Mouse (Mus musculus) T-helper 2 cell (primary cell): ENCODE data around the gene Pnkp.
"Not testable (repeated sequence)": the region's sequence is repeated elsewhere in the genome, so short reads cannot be mapped to it uniquely, and the experiment has no call there.

Experiments
- in situ Hi-C: fragments of 300-600 bp; cut with MboI, MseI; formaldehyde crosslinking; loops from one replicate; pipeline ENCODE4 v1.15.1; 2025; ENCODE audit warnings: high pct_unique_total_duplicates

The Pnkp gene

DNA sequence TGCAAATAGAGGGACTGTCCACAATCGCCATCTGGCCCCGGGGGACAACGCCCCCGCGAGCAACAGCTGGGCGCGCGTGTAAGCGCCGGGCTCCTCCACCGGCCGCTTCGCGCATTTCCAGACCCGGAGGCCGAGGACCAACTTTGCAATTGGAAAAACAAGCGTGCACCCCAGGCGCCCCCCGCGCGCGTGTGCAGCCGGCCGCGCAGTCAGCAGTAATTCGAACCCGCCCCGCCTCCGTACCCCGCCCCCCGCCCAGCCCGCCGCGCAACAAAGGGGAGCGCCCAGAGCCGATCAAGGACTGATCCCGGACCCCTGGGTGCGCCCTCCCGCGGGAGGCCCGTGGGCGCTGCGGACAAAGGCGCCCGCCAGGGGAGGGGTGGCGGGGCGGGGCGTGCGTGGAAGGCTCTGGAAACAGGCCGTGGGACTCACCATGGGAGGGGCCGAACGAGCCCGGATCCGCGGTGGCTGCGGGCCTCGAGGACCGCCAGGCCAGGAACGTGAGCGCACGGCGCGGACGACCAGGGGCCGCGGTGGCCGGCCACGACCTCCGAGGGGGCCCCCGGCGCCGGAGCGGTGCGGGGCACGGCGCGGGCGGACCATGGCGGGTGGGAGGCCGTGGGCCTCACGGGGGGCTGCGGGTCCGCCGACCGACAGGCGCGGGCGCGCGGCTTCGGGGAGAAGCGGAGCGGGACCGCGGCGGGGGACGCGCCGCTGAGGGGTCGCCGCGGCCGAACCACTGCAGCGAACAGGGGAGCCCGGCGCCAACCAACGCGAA is 12.2 kb downstream of the Pnkp start:
- in situ Hi-C loops: no loop called here

GRCm38 (mm10) chr7:44869697-44870528 is 13.0 kb downstream of the Pnkp start, which contains the start of gene Ptov1:
Gene Ptov1 (minus strand): TSS chr7:44869788.
- in situ Hi-C loops: no loop called here

DNA sequence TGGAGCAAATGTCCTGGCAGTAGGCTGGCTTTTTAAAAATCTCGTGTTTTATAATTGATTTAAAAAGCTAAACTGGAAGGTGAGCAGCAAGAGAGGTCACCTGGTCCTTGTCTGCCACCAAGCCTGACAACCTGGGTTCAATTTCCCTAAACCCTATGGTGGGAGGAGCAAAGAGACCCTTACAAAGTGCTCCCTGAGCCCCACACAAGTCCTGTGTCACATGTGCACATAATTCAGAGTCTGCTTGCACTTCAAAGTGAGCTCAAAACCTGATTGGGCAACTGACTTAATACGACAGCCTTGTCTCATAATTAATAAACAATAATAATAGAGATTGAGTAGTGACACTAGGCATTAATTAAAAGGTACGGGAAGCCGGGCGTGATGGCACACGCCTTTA is 13.7 kb downstream of the Pnkp start:
- in situ Hi-C loops: no loop called here

DNA sequence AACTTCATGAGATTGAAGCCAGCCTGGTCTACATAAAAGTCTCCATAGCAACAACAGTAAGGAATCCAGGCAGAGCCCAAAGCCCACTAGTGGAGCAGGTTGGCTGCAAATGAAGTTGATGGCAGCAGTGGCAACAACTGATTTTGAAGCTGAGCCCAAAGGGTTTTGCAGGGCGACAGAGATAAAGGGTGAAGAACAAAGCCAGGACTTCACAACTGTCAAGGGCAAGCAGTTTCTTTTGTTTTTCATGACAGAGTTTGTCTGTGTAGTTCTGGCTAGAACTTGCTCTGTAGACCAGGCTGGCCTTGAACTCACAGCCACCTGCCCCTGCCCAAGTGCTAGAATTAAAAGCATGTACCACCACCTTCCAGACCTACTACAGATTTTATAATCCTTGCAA is 14.2 kb downstream of the Pnkp start:
- in situ Hi-C loops: no loop called here

- in situ Hi-C loops: not testable (repeated sequence)
Measured at GRCm38 (mm10) chr7:44871774-44872173, 14.8 kb downstream of the Pnkp start.

- in situ Hi-C loops: no loop called here
Measured at GRCm38 (mm10) chr7:44877833-44878232, 20.9 kb downstream of the Pnkp start.

- in situ Hi-C loops: no loop called here
Measured at GRCm38 (mm10) chr7:44883036-44883435, 26.1 kb downstream of the Pnkp start.

GRCm38 (mm10) chr7:44884637-44885036 is 27.7 kb downstream of the Pnkp start:
- in situ Hi-C loops: no loop called here

DNA sequence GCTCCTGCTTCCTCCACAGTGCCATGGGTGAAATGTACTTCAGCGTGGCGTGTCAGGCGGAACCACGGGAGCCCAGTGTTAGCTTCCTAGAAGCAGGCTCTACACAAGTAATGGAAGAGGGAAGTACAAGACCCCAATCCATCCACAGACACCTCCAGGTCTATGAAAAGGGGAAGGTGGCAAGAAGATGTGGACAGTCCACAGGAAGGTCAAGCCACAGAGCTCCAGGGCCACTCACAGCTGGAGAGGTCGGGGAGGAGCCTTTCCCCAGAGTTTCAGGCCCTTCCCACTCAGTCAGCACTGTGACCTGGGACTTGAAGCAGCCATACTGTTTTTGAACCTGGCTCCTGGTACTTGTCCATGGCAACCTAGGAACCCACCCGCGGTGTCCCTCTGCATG is 30.0 kb downstream of the Pnkp start:
- in situ Hi-C loops: no loop called here

- in situ Hi-C loops: no loop called here
Measured at GRCm38 (mm10) chr7:44888256-44889105, 31.5 kb downstream of the Pnkp start.

- in situ Hi-C loops: loop anchor here (10.0 kb wide), 1 partner anchor 335 kb away; the partner anchor contains the start of gene Nr1h2
Measured at GRCm38 (mm10) chr7:44890180-44890579, 33.2 kb downstream of the Pnkp start.

DNA sequence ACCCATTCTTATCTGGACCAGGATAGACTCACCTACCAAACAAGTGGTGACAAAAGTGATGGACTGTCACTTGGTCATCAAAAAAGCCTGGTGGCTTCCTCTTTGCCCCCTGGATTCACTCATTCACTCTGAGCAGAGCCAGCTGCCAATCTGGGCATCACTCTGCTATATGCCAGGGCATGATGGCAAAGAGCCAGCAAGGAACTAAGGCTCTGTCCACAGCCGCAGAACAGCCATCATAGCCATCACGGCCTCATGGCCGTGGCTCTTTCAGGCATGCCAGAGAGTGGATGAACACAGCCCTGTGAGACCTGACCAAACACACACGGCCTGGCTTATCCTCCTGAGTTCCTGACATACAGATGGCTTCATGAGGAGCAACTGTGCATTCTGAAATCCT is 33.8 kb downstream of the Pnkp start:
- in situ Hi-C loops: loop anchor here (10.0 kb wide), 1 partner anchor 336 kb away; the partner anchor contains the start of gene Nr1h2

DNA sequence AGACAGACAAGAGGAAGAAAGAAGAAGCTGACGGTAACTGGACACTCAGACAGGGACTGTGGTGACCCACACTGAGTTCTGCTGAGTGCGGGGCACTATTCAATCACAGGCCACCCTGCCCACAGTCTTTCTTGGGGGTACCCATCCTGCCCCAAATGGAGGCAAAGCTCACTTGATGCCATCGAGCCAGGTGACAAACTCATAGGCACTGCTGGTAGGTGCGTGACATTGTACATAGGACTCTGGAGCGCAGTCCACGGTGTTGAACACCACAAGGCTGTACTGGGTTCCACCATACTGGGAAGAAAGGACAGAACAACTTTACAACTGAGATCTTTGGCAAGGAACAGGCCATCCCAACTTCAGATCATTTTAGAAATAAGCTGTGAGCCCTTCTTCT is 34.7 kb downstream of the Pnkp start:
- in situ Hi-C loops: loop anchor here (10.0 kb wide), 1 partner anchor 337 kb away; the partner anchor contains the start of gene Nr1h2

- in situ Hi-C loops: loop anchor here (10.0 kb wide), 1 partner anchor 338 kb away; the partner anchor contains the start of gene Nr1h2
Measured at GRCm38 (mm10) chr7:44892276-44892921, 35.5 kb downstream of the Pnkp start, which contains the start of gene Med25. Gene Med25 (minus strand): TSS chr7:44892712.

DNA sequence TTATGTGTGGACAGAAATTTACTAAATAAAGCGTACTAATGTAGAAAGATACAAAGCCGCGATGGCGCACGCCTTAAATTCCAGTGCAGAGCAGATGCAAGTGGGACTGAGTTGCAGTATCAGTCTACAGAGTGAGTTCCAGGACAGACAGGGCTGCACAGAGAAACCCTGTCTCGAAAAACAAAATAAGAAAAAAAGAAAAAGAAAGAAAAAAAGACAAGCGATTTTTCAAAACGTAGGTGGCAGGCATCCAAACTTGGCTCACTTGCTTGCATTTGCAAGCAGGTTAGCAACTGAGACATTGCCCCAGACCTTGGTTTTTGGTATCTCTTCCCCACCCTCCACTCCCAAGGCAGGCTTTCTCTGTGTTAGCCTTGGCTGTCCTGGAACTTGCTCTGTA is 36.3 kb downstream of the Pnkp start:
- in situ Hi-C loops: loop anchor here (10.0 kb wide), 1 partner anchor 338 kb away; the partner anchor contains the start of gene Nr1h2

GRCm38 (mm10) chr7:44894175-44894574 is 37.2 kb downstream of the Pnkp start:
- in situ Hi-C loops: loop anchor here (10.0 kb wide), 1 partner anchor 339 kb away; the partner anchor contains the start of gene Nr1h2

- in situ Hi-C loops: loop anchor here (10.0 kb wide), 1 partner anchor 340 kb away; the partner anchor contains the start of gene Nr1h2
Measured at GRCm38 (mm10) chr7:44895206-44895592, 38.3 kb downstream of the Pnkp start.

DNA sequence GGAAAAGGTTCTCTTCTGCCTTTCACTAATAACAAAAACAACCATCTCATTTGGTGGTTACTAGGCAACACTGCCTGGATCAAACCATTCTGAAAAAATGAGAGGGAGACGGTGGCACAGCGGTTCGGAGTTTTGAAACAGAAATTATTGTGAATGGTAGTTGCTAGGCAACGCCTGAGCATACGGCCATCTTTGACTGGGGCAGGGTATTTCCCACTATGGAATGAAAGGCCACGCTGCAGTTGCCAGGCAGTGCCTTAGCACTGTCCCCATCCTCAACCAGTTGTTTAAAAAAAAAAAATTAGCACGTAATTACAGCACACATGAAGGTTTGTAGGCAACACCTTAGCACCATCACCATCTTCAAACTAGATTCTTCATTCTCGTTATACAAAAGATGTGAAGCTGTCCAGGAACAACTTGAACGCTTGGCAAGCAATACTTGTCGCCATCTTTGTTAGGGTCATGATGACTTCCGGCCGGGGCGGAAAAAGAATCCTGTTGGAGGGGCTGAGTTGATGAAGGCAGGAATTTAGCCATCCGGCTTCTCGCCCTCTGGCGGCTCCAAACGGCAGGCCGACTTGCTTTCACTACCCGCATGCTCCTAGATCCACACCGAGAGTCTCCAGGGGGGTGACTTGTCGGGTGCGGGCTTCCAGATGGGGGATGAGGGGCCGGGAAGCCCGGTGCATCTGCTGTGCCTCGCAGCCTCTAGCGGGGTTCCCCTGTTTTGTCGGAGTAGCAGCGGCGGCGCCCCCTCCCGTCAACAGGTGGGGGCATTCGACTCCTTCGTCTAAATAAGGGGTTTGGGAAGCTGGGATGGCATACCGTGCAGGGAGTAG is 38.9 kb downstream of the Pnkp start, which contains the start of gene Fuz:
Gene Fuz, plus strand, starts transcription at position 487 of the 842 bp plus-strand sequence.
- in situ Hi-C loops: loop anchor here (10.0 kb wide), 1 partner anchor 341 kb away; the partner anchor contains the start of gene Nr1h2

GRCm38 (mm10) chr7:44896499-44896898 is 39.6 kb downstream of the Pnkp start:
- in situ Hi-C loops: loop anchor here (10.0 kb wide), 1 partner anchor 342 kb away; the partner anchor contains the start of gene Nr1h2
